Mouse (Mus musculus) bone marrow, adult 2 months (tissue): ENCODE data around the gene Ankrd28. TPM values are rescaled to one million over a fixed set of nuclear protein-coding genes. Genes with fewer than 3 reads are reported as not detected.

ENCODE experiments used
- H3K27ac ChIP-seq: fragments of 200-500 bp; 2 replicates; pipeline ENCODE4 v1.5.1; 2012; ENCODE audit warnings: low read depth, mild to moderate bottlenecking, control low read depth, inconsistent platforms, low read length; ENCODE audit not compliant: control insufficient read depth, poor library complexity, insufficient read depth
- H3K4me1 ChIP-seq: fragments of 200-500 bp; 2 replicates; pipeline ENCODE4 v1.6.1; 2011; ENCODE audit warnings: low read length; ENCODE audit not compliant: control insufficient read depth, insufficient read depth
- H3K4me3 ChIP-seq: fragments of 200-500 bp; replicated peaks from 2 replicates; pipeline ENCODE3; 2011; ENCODE audit warnings: mild to moderate bottlenecking, low read depth, low read length, control low read depth; ENCODE audit not compliant: control insufficient read depth
- CTCF ChIP-seq: fragments of 200-500 bp; IDR thresholded peaks from 2 replicates; pipeline ENCODE4 v1.5.1; 2011; ENCODE audit warnings: low read length, control low read depth; ENCODE audit not compliant: control insufficient read depth, insufficient read depth
- POLR2A ChIP-seq: fragments of 200-500 bp; IDR thresholded peaks from 2 replicates; pipeline ENCODE4 v1.6.1; 2011; ENCODE audit warnings: low read depth, mild to moderate bottlenecking, control low read depth, low read length, borderline replicate concordance; ENCODE audit not compliant: control insufficient read depth
- WGBS: fragments of 180-500 bp; shearing (Covaris S2); methylation state at CpG from one replicate; pipeline ENCODE4 v1.1.7; 2018; 5-methylcytosine and 5-hydroxymethylcytosine counted together
- polyA plus RNA-seq: library from polyadenylated mRNA; stranded (reverse); fragments of >200 nt; gene quantifications from 2 replicates; pipeline ENCODE4 v1.2.4, GENCODE M21; 2011; ENCODE audit warnings: low replicate concordance; ENCODE audit not compliant: missing spikeins, insufficient read depth, insufficient read length

Ankrd28 gene
- polyA plus RNA-seq, 1 experiment = 20.6 TPM

GRCm38 (mm10) chr14:31696206-31696984 is 134.1 kb downstream of the Ankrd28 start:
- Histone ChIP-seq H3K27ac (no peak overlapping the region), H3K4me3 (no peak overlapping the region), H3K4me1 (peaks cover 1% of the 10 kb centered on the region; the same call in 1 of the 2 replicates)
- 30% methylated on average over 9 of the region's 9 CpGs for WGBS
- no peak for TF ChIP-seq CTCF
- TF ChIP-seq POLR2A = no peak

GRCm38 (mm10) chr14:31692536-31692935 is 137.9 kb downstream of the Ankrd28 start:
- no peak overlapping the region for H3K4me3 ChIP-seq
- H3K4me1 ChIP-seq = peaks cover 1% of the 10 kb centered on the region; the same call in 1 of the 2 replicates
- H3K27ac ChIP-seq = no peak overlapping the region
- WGBS = 83% methylated on average over 6 of the region's 6 CpGs
- TF ChIP-seq CTCF (no peak), POLR2A (no peak)

GRCm38 (mm10) chr14:31686231-31686630 is 144.2 kb downstream of the Ankrd28 start:
- Histone ChIP-seq H3K4me1 (peaks cover 15% of the 10 kb centered on the region), H3K27ac (peak overlapping the region; percentile 14; the same call in 1 of the 2 replicates)

GRCm38 (mm10) chr14:31685680-31686079 is 144.8 kb downstream of the Ankrd28 start:
- peak overlapping the region; percentile 55 for H3K4me3 ChIP-seq
- WGBS = under 1% methylated on average over 10 of the region's 10 CpGs
- peak overlapping the region; percentile 79 for H3K27ac ChIP-seq
- TF ChIP-seq POLR2A (no peak), CTCF (no peak)
- peaks cover 16% of the 10 kb centered on the region for H3K4me1 ChIP-seq

More at GRCm38 (mm10) chr14:31686231-31686630, 144.2 kb downstream of the Ankrd28 start:
- no peak overlapping the region for H3K4me3 ChIP-seq
- TF ChIP-seq CTCF (no peak), POLR2A (no peak)
- 38% methylated on average over 1 of the region's 1 CpGs for WGBS

DNA sequence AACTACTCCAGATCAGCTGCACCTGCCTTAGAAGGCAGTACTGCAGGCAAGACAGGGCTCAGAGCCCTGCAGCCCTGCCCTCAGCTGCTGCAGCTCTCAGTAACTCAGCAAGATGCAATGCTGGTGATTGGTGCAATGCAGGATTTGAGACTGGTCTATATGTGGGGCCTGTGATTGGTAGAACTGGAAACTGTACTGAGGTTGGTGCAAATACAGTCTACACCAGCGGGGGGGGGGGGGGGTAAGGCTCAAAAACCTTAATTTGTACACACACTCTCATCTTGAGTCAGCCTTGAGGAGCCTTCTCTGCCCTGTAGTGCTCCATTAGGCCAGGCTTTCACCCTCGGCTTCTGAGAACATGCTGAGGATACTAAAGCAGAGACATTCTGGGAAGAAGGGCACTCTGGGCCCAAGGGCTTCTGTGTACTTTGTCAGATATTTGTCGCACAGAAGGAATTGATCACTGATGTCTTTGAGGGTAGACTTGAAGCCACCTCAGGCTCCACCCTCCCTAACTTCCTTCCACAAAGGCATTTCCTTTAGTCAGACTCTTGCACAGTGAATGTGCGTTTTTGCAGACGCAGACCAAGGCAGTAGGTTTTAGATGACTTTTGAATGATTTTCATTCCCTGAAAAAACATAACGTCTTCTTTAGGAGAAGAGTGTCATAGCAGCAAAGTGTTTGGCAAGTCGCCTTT is 146.0 kb downstream of the Ankrd28 start:
- Histone ChIP-seq H3K27ac (peak overlapping the region; percentile 83), H3K4me1 (peaks cover 17% of the 10 kb centered on the region), H3K4me3 (no peak overlapping the region)
- WGBS = 4% methylated on average over 7 of the region's 7 CpGs
- TF ChIP-seq POLR2A (no peak), CTCF (no peak)

GRCm38 (mm10) chr14:31683610-31684009 is 146.8 kb downstream of the Ankrd28 start:
- Histone ChIP-seq H3K27ac (peak overlapping the region; percentile 83), H3K4me3 (no peak overlapping the region), H3K4me1 (peaks cover 17% of the 10 kb centered on the region)
- no peak for TF ChIP-seq CTCF
- TF ChIP-seq POLR2A = no peak
- WGBS = 41% methylated on average over 2 of the region's 2 CpGs

DNA sequence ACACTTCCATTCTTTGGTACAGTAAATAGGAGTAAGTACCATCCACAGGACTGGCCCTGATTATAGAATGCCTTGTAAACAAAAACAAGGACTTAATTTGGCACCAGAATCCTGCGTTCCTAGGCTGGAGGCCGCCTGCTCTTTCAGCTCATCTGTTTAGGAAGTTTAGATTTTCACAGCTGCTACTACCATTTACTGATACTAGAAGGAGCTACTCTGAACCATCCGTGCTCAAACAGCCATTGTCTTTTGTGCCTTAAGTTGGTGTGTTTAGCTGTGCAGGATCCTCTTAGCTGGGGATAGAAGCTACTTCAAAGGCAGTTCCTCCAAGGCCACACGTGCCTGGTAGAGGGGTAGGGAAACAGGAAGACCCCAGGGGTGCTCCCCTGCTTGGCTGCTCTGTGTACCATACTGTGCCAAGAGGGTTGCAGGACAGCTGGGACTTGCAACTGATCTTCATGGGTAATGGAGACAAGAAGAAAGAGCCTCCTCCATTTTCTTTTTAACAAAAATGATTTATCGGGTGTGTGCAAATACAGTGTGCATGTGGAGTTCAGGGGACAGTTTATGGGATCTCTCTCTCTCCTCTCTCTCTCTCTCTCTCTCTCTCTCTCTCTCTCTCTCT is 148.4 kb downstream of the Ankrd28 start:
- Histone ChIP-seq H3K4me3 (no peak overlapping the region), H3K4me1 (peaks cover 17% of the 10 kb centered on the region), H3K27ac (no peak overlapping the region)
- 50% methylated on average over 5 of the region's 5 CpGs for WGBS
- TF ChIP-seq CTCF (no peak), POLR2A (no peak)

GRCm38 (mm10) chr14:31681291-31681690 is 149.2 kb downstream of the Ankrd28 start:
- H3K4me3 ChIP-seq = no peak overlapping the region
- H3K4me1 ChIP-seq = peaks cover 14% of the 10 kb centered on the region
- WGBS = 80% methylated on average over 9 of the region's 9 CpGs
- H3K27ac ChIP-seq = no peak overlapping the region
- no peak for TF ChIP-seq POLR2A
- TF ChIP-seq CTCF = no peak
